Mouse (Mus musculus) CH12.LX (cell line): ENCODE measurements around the gene Phf7. TPM values are rescaled to one million over a fixed set of nuclear protein-coding genes. Genes with fewer than 3 reads are reported as not detected.

Source experiments
- DNase-seq: peaks from one replicate; pipeline ENCODE4 v3.0.0-alpha.2; 2013; ENCODE audit errors: extremely low read depth
- H3K27ac ChIP-seq: 2 replicates; pipeline ENCODE4 v1.5.1; 2012; ENCODE audit warnings: low read depth, mild to moderate bottlenecking, control low read depth, moderate library complexity; ENCODE audit not compliant: insufficient read depth
- H3K27me3 ChIP-seq: replicated peaks from 2 replicates; pipeline ENCODE3; 2012; ENCODE audit warnings: inconsistent platforms
- H3K36me3 ChIP-seq, 2 experiments: replicated peaks in 1 of 2; 2 replicates each; pipeline versions ENCODE3 to v1.6.1; 2012; ENCODE audit warnings: inconsistent platforms in 1 of 2, low read length in 1 of 2, mild to moderate bottlenecking in 1 of 2, mixed read lengths in 1 of 2, moderate library complexity in 1 of 2; ENCODE audit not compliant: control insufficient read depth in 1 of 2, insufficient read depth in 1 of 2
- H3K4me1 ChIP-seq, 2 experiments: 2 replicates each; pipeline ENCODE4 v1.6.1; 2012; ENCODE audit warnings: inconsistent platforms in 1 of 2, moderate library complexity in 1 of 2; ENCODE audit not compliant: insufficient read depth in 2 of 2, control insufficient read depth in 1 of 2
- H3K4me2 ChIP-seq: 2 replicates; pipeline ENCODE4 v1.6.1; 2012; ENCODE audit warnings: low read depth, mild to moderate bottlenecking, control low read depth; ENCODE audit not compliant: poor library complexity, insufficient read depth, severe bottlenecking
- H3K4me3 ChIP-seq, 3 experiments: fragments of 150-350 bp in 1 of 3; sonication (generic) in 1 of 3; replicated peaks in 1 of 3; 2 replicates each; pipeline versions ENCODE3 to v1.5.1; 2011 to 2012; ENCODE audit warnings: low read depth in 2 of 3, low read length in 2 of 3, mild to moderate bottlenecking in 2 of 3, moderate library complexity in 2 of 3, control low read depth in 1 of 3, improper control_type of control experiment in 1 of 3, inconsistent platforms in 1 of 3, mixed read lengths in 1 of 3; ENCODE audit not compliant: poor library complexity in 1 of 3
- H3K79me2 ChIP-seq: replicated peaks from 2 replicates; pipeline ENCODE4 v1.6.1; 2012; ENCODE audit warnings: mild to moderate bottlenecking, moderate library complexity; ENCODE audit not compliant: control insufficient read depth, poor library complexity, insufficient read depth, severe bottlenecking; ENCODE audit errors: extremely low read depth
- H3K9ac ChIP-seq: 2 replicates; pipeline ENCODE4 v1.6.1; 2012; ENCODE audit warnings: low read depth, mild to moderate bottlenecking, control low read depth, moderate library complexity; ENCODE audit not compliant: insufficient read depth
- H3K9me3 ChIP-seq: replicated peaks from 2 replicates; pipeline ENCODE3; 2012; ENCODE audit warnings: low read length, inconsistent platforms, mixed read lengths
- BHLHE40 ChIP-seq: IDR thresholded peaks from 2 replicates; pipeline ENCODE4 v1.6.1; 2011; ENCODE audit warnings: mild to moderate bottlenecking, low read depth, low read length, improper control_type of control experiment
- CTCF ChIP-seq, 2 experiments: IDR thresholded peaks in 1 of 2; conservative IDR thresholded peaks in 1 of 2; 2 replicates each; pipeline ENCODE4 v1.5.1; 2011 to 2012; ENCODE audit warnings: low read depth in 2 of 2, low read length in 2 of 2, improper control_type of control experiment in 1 of 2, inconsistent platforms in 1 of 2, mild to moderate bottlenecking in 1 of 2, moderate library complexity in 1 of 2
- E2F4 ChIP-seq: IDR thresholded peaks from 2 replicates; pipeline ENCODE4 v1.6.1; 2011; ENCODE audit warnings: low read depth, low read length, improper control_type of control experiment; ENCODE audit not compliant: insufficient replicate concordance
- ELF1 ChIP-seq: IDR thresholded peaks from 2 replicates; pipeline ENCODE4 v1.6.1; 2014; ENCODE audit warnings: low read depth, mild to moderate bottlenecking, inconsistent platforms, low read length, improper control_type of control experiment
- ETS1 ChIP-seq: conservative IDR thresholded peaks from 2 replicates; pipeline ENCODE4 v1.6.1; 2012; ENCODE audit warnings: low read depth, mild to moderate bottlenecking, inconsistent platforms, low read length, improper control_type of control experiment, moderate library complexity
- HCFC1 ChIP-seq: IDR thresholded peaks from 2 replicates; pipeline ENCODE4 v1.6.1; 2012; ENCODE audit warnings: low read depth, mild to moderate bottlenecking, inconsistent platforms, low read length, improper control_type of control experiment
- IRF4 ChIP-seq: IDR thresholded peaks from 2 replicates; pipeline ENCODE4 v1.6.1; 2014; ENCODE audit warnings: low read depth, mild to moderate bottlenecking, inconsistent platforms, low read length, improper control_type of control experiment
- JUN ChIP-seq: IDR thresholded peaks from 2 replicates; pipeline ENCODE4 v1.6.1; 2011; ENCODE audit warnings: low read depth, mild to moderate bottlenecking, low read length, improper control_type of control experiment, moderate library complexity; ENCODE audit not compliant: insufficient read depth
- JUND ChIP-seq: conservative IDR thresholded peaks from 2 replicates; pipeline ENCODE4 v1.6.1; 2011; ENCODE audit warnings: low read depth, low read length, improper control_type of control experiment
- MAFK ChIP-seq: IDR thresholded peaks from 2 replicates; pipeline ENCODE4 v1.6.1; 2011; ENCODE audit warnings: low read length, improper control_type of control experiment; ENCODE audit not compliant: insufficient replicate concordance
- MAX ChIP-seq: IDR thresholded peaks from 2 replicates; pipeline ENCODE4 v1.6.1; 2011; ENCODE audit warnings: low read length, improper control_type of control experiment
- MEF2A ChIP-seq: IDR thresholded peaks from 2 replicates; pipeline ENCODE4 v1.6.1; 2014; ENCODE audit warnings: low read depth, mild to moderate bottlenecking, inconsistent platforms, low read length, improper control_type of control experiment, borderline replicate concordance
- MYC ChIP-seq: IDR thresholded peaks from 2 replicates; pipeline ENCODE4 v1.6.1; 2011; ENCODE audit warnings: low read depth, mild to moderate bottlenecking, improper control_type of control experiment, low read length
- NRF1 ChIP-seq: IDR thresholded peaks from 2 replicates; pipeline ENCODE4 v1.6.1; 2014; ENCODE audit warnings: low read depth, mild to moderate bottlenecking, inconsistent platforms, low read length, improper control_type of control experiment, moderate library complexity
- PAX5 ChIP-seq: IDR thresholded peaks from 2 replicates; pipeline ENCODE4 v1.6.1; 2012; ENCODE audit warnings: low read length, inconsistent platforms, mixed read lengths
- POLR2AphosphoS2 ChIP-seq: IDR thresholded peaks from 2 replicates; pipeline ENCODE4 v1.6.1; 2011; ENCODE audit warnings: low read depth, low read length, improper control_type of control experiment
- SMC3 ChIP-seq: IDR thresholded peaks from 2 replicates; pipeline ENCODE4 v1.6.1; 2011; ENCODE audit warnings: low read depth, low read length, improper control_type of control experiment
- TBP ChIP-seq: conservative IDR thresholded peaks from 2 replicates; pipeline ENCODE4 v1.6.1; 2011; ENCODE audit warnings: low read depth, low read length, improper control_type of control experiment
- UBTF ChIP-seq: IDR thresholded peaks from 2 replicates; pipeline ENCODE4 v1.6.1; 2012; ENCODE audit warnings: low read depth, mild to moderate bottlenecking, inconsistent platforms, low read length, improper control_type of control experiment, moderate library complexity
- USF1 ChIP-seq: IDR thresholded peaks from 2 replicates; pipeline ENCODE4 v1.6.1; 2014; ENCODE audit warnings: low read depth, mild to moderate bottlenecking, inconsistent platforms, low read length, improper control_type of control experiment
- ZKSCAN1 ChIP-seq: IDR thresholded peaks from 2 replicates; pipeline ENCODE4 v1.6.1; 2012; ENCODE audit warnings: low read depth, inconsistent platforms, low read length, improper control_type of control experiment, borderline replicate concordance
- ZNF384 ChIP-seq: IDR thresholded peaks from 2 replicates; pipeline ENCODE4 v1.6.1; 2012; ENCODE audit warnings: low read depth, low read length, improper control_type of control experiment, inconsistent platforms
- dilution Hi-C: fragments of 300-500 bp; cut with MboI; formaldehyde crosslinking; loops from 2 replicates; pipeline ENCODE4 v1.14.3; 2020; ENCODE audit warnings: low sequenced_read_pairs; ENCODE audit not compliant: extremely low pct_unique_long_range_greater_than_20kb, extremely low pct_ligation_motif_present
- in situ Hi-C: fragments of 300-500 bp; cut with MboI; formaldehyde crosslinking; loops from 3 replicates; pipeline ENCODE4 v1.14.3; 2019; ENCODE audit warnings: low sequenced_read_pairs, low pct_ligation_motif_present, low pct_unique_long_range_greater_than_20kb, mixed read lengths
- polyA plus RNA-seq: library from polyadenylated mRNA; unstranded; fragments of >175 nt; gene quantifications from 2 replicates; pipeline ENCODE4 v1.2.1, GENCODE M21; 2012; ENCODE audit warnings: low read depth; ENCODE audit not compliant: insufficient read length
- total RNA-seq, 2 experiments: library from RNA; depleted of rRNA; stranded (reverse); fragments of 300-350 nt in 1 of 2; fragments of >200 nt in 1 of 2; gene quantifications; 2 replicates each; pipeline ENCODE4 v1.2.3; 2012 to 2014

Phf7 gene
- total and polyA plus RNA-seq, 3 experiments, result 10.0 to 13.9 (median 13.5) TPM

- dilution Hi-C loops, result no loop called here
- H3K27ac ChIP-seq, result peak overlapping the region; percentile 17
- peak overlapping the region; percentile 88 to 100 (median 99) for H3K4me3 ChIP-seq
- H3K9me3 ChIP-seq, result no peaks in the 10 kb centered on the region
- no peak for TF ChIP-seq MAX
- no peak for TF ChIP-seq UBTF
- TF ChIP-seq ZNF384, result no peak
- no peak for TF ChIP-seq MEF2A
- TF ChIP-seq MAFK, result no peak
- TF ChIP-seq TBP, result no peak
- no peak for TF ChIP-seq JUN
- no peak for TF ChIP-seq E2F4
- no peak for TF ChIP-seq JUND
- TF ChIP-seq CTCF (conservative IDR thresholded peaks at IDR 0.05 in 1 of 2, IDR thresholded peaks at IDR 0.05 in 1 of 2; ENCODE audit: low read depth in 2 of 2, low read length in 2 of 2), result no peak
- no peak for TF ChIP-seq SMC3
- no peak for TF ChIP-seq POLR2AphosphoS2
- TF ChIP-seq PAX5, result no peak
- TF ChIP-seq NRF1, result no peak
- no peak for TF ChIP-seq ZKSCAN1
- TF ChIP-seq ETS1, result no peak
- TF ChIP-seq BHLHE40, result no peak
- no peak for TF ChIP-seq MYC
- no peaks in the 10 kb centered on the region for H3K27me3 ChIP-seq
- H3K9ac ChIP-seq, result peak overlapping the region; percentile 91
- peak overlapping the region; percentile 85; the same call in 1 of the 2 replicates for H3K4me2 ChIP-seq
- peak; percentile 15 for DNase-seq
- H3K36me3 ChIP-seq, result peaks cover 36 to 49% of the 10 kb centered on the region in 2 experiments
- H3K79me2 ChIP-seq, result peaks cover 17% of the 10 kb centered on the region
- in situ Hi-C loops, result loop anchor here (5.0 kb wide), 1 partner anchor 34 kb away; the partner anchor contains the start of genes Nisch and Sema3g
- peaks cover 3 to 23% of the 10 kb centered on the region in 2 experiments for H3K4me1 ChIP-seq
Measured at GRCm38 (mm10) chr14:31251626-31252025, 509 bp upstream of the Phf7 start.

GRCm38 (mm10) chr14:31250222-31251083 is 664 bp downstream of the Phf7 start:
- H3K36me3 ChIP-seq, result peaks cover 25 to 44% of the 10 kb centered on the region in 2 experiments
- dilution Hi-C loops, result no loop called here
- H3K9ac ChIP-seq, result peak overlapping the region; percentile 75
- H3K27ac ChIP-seq, result peak overlapping the region; percentile 96
- H3K9me3 ChIP-seq, result no peaks in the 10 kb centered on the region
- TF ChIP-seq ELF1 (peak; percentile 41; the same call in 1 of the 2 replicates), USF1 (no peak), UBTF (peak; percentile 89), NRF1 (peak; percentile 72), HCFC1 (no peak), TBP (peak; percentile 89), IRF4 (peak; percentile 11; the same call in 1 of the 2 replicates)
- H3K4me2 ChIP-seq, result peak overlapping the region; percentile 84
- no peaks in the 10 kb centered on the region for H3K27me3 ChIP-seq
- H3K4me1 ChIP-seq, result peaks cover 3 to 23% of the 10 kb centered on the region in 2 experiments
- H3K79me2 ChIP-seq, result peaks cover 17% of the 10 kb centered on the region
- H3K4me3 ChIP-seq, result peak overlapping the region; percentile 71 to 99 (median 74)
- DNase-seq, result no peak
- in situ Hi-C loops, result loop anchor here (5.0 kb wide), 1 partner anchor 33 kb away; the partner anchor contains the start of genes Nisch and Sema3g
